Mouse (Mus musculus) ZHBTc4 (cell line): Measurements from ENCODE around the gene Topaz1.

Experiments used
- DNase-seq: peaks from one replicate; pipeline ENCODE4 v3.0.0-alpha.2; 2011; ENCODE audit warnings: low read depth, low spot score

Gene Topaz1

DNA sequence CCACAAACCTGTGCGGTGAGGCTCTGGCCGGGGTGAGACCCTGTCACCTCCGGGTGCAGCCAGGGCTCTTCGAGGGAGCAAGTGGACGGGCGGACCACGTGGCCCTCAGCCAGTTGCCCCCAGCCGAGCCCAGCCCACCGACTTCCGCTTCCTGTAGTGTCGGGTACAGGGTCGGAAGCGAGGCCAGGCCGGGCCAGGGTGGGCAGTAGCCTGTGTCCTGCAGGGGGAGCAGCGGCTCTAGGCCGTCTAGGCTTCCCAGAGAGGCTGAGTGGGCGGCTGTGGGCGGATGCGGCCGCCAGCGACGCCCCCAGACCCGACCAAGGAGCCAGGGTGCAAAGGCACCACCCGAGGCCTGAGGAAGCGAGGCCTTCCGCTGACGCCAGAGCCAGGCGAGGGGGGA lies at the start of gene Topaz1:
TSS of gene Topaz1 (plus strand) at position 287 of the 400 bp plus-strand sequence.
- DNase-seq = peak; percentile 54

DNA sequence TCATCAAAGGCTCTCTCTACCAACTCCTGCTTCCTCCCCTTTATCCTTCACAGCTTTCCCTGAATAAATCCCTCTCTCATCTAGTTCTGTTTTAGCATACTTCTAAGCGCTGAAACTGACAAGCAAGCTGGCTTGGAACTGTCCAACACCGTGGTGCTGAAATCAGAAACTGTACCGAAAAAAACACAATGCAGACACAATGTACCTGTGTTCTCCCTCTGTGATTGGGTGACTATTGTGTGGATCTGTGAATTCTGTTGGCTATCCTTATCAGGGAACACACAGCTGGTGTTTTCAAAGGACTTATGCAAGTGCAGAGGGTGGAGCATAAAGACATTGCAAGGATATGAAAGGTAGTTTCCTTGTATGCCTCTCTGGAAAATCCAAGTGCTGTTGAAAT lies 45.3 kb upstream of the Topaz1 start:
- DNase-seq = peak; percentile 51

DNA sequence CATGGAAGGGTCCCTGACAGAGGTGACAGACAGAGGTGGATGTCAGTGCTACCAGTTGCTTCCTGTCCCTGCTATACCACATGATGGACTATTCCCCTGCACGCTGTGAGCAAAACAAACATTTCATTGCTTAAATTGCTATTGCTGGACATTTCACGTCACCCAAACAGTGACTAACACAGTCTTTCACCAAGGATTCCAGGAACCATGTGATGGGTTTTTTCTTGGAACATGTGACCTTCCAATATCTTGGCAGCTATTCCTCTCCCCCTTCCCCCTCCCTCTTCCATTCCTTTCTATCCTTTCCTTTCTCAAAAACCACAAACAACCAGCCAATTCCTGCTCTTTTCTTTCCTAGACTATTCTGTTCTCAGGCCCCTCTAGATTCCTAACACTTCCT lies 33.3 kb upstream of the Topaz1 start:
- no peak for DNase-seq

DNA sequence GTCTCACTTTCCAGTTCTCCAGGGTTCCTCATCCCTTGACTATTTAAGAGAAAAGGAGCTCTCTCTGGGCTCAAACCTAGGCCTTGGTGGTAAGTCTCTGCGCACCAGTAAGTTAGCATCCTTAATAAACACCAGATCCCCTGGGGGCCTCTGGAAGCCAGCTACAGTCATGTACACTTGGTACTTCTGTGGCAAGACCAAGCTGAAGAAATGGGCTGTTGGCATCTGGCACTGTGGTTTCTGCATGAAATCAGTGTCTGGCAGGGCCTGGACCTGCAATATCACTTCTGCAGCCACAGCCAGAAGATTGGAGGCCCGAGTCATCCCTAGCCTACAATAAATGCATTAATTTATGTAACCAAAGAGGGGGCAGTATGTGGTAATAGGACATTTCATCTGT lies 32.1 kb upstream of the Topaz1 start:
- DNase-seq = no peak

DNA sequence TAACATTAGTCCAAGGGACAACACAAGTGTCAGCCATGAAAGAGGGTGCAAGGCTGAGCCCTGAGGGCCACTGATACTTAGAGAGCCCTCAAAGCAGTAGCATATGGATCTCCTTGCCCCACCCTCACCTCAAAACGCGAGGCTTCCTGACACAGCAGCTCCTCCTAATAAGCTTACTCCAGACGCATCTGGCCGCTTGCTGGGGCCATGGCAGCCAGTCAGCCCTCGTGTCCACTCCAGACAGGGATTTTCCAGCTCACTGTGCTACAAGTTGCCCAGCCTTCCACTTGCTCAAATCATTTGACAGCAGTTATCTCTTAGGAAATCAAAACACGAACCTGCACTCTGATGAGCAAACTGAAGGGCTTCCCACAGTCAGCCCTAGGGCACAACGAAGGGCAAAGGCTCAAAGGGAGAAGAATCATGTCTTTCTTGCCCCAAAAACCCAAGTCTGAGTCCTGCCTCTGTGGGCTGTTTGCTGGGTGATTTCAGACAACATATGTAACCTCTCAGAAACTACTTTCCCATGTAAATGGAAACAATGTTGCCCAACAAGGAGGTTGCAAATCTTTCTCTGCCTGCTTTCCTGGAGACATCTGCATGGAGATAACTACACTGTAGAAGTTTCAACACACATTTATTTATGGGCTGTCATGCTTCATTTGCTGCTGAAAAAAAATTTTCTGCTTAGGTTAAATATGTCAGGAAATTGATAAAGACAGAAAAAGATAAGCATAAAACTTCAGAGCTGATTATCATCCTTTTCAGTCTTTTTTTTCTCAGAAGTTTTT lies 30.8 kb upstream of the Topaz1 start:
- no peak for DNase-seq

DNA sequence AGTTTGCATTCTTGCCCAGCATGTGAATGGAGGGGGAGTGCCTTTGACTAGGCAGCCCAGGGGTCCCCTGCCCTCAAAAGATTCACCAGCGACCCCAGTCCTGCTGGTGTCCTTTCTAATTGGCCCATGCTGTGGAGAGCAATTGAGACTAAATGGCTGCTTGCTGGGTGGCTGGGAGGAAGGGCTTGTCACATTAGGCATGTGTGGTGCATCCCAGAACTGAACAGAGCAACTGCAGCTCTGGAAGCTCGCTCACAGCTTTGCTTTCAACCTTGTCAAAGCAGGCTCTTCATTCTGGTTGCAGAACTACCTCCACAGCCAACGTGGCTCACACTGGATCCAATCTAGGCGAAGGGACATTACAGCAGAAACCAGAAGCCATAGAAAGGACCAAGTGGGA lies 24.9 kb upstream of the Topaz1 start:
- DNase-seq = peak; percentile 35

DNA sequence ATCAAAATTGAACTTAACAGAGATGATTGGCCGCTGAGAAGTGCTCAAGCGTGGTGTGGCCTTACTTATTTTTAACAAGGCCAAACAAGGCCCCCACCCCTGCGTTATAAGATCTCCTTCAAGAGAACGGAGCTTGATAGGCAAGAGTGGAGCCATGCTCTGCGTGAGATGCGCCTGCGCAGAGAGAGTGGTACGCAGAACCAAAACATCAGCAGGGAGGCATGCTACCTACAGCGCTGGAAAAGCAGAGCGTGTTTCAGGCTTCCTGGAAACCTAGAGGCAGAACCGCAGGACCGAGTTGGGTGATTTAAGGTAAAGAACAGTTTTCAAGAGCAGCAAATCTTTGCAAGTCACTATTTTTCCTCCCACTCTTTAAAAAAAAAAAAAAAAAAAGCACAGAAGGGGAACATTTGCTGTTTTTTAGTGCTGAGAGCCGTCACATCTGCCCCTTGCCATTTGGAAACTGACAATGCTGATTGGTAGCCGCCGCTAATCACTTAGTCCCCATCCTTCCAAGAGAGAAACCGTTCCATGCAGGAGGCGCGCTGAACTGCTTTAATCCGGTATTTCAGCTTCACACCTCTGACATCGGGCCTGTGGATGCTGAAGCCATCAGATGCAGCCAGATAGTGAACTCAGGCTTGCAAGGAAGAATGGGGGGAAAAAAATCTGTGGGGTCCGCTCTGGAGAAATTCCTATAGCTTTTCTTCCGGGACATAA lies 21.9 kb upstream of the Topaz1 start:
- peak; percentile 18 for DNase-seq

DNA sequence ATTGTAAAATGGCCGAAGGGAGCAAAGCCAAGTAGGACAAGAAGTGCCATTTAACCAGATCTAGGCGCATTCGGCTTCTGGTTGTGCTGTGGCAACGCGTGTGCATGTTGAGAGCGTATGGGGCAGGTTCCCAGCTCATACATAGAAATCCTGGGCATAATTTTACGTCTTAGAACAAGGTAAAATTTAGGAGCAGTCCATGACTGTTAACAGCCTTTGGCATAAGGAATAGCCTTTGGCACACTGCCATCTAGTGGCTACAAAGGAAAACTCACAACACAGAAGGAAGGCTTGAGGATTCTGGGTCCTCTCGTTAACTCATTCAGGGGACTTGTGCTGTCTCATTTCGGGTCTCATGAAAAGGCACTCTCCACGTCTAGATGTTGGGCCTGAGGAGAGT lies 17.6 kb upstream of the Topaz1 start:
- DNase-seq = peak; percentile 66

DNA sequence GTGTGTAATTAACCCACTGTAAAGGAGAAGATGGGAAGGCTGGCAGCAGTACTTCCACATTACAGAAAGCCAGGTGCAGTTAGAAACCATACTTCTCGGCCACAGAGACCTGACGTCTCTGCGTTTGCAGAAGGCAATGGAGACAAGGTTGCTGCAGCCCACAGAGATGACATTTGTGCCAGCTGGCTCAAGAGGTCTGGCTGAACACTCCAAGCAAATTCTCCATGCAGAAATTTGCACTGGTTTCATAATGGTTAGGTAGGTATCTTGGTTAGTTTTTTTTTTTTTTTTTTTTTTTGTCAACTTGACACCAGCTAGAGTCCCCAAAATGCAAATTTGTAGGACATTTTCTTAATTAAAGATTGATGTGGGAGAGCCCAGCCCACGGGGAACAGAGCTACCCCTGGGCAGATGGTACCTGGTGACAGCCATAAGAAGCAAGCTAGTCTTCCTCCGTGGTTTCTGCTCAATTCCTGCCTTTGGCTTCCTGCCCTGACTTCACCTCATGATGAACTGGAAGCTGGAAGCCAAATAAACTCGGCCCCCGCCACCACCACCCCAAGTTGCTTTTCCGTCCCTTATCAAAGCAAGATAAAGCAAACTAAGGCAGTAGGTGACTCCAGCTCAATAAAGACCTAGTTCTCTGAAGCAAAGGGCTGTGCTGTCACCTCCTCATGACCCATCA lies 14.9 kb upstream of the Topaz1 start:
- no peak for DNase-seq

DNA sequence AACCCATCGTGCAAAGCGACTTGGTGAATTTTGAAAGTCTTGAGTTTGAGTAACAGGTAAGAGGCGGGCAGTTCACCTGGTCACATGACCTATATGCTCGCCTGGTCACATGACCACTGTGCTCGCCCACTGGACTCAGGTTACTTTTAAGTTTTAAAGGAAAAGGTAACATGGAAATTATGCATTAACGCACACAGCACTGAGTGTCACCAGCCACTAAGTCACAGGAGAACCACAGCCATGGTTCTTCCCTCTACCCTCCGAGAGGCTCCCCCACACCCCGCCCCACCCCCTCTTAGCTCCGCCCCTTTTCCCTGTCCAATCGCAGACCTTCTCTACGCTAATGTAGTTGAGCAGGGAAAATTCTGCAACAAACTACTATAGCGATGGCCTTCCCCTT lies 13.9 kb upstream of the Topaz1 start:
- peak; percentile 17 for DNase-seq

DNA sequence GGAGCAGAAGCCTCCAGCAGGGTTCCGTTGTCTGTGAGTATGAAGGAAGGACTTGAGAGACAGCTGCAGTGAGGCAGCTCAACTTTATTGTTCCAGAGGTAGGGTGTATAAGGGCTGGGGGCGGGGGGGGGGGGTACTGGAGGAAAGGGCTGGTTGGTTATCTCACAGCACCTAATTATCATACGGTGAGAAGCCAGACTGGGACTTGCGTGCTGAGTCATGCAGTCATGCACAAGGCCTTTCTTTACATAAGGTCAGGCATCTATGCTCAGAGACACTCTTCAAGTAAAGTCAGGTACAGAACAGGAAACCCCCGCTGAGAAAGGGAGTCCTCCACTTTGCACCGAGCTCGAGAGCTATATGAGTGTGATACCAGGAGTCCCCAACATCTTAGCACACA lies 12.2 kb upstream of the Topaz1 start:
- DNase-seq = no peak

DNA sequence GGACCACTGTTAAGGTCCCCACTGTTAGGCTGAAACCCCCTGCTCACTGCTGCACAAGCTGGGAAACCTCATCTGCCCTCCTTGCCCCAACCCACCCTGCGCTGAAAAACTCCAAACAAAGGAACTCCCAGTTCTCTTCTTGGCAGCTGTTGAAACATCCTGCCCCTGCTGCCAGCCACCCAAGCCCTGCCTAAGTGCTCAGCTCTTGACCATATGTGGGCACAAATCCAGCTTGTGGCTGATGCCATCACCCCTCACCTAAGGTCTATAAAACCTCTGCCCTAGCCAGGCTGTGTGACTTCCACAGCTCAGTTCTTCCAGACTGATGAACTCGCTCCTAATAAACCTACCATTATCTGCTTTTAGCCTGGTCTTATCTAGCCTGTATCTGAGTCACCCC lies 11.1 kb upstream of the Topaz1 start:
- no peak for DNase-seq

DNA sequence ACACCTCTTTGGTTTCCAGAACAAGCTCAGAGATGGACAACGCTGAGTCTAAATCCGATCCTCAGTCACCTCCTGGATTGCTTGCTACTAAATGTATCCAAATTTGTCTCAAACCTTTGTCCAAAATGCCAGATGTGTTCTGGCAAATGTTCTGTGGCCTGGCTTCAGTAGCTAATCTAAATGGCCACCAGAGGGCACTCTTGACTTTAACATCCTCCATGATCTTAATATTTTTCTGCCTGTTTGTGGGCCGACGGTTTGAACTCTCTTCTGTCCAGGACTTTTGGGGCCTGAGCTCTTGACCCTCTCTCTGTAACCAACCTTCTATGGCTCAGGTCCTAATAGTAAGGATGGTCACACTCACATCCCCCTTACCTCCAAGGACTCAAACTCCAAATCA lies 10.4 kb upstream of the Topaz1 start:
- peak; percentile 73 for DNase-seq

DNA sequence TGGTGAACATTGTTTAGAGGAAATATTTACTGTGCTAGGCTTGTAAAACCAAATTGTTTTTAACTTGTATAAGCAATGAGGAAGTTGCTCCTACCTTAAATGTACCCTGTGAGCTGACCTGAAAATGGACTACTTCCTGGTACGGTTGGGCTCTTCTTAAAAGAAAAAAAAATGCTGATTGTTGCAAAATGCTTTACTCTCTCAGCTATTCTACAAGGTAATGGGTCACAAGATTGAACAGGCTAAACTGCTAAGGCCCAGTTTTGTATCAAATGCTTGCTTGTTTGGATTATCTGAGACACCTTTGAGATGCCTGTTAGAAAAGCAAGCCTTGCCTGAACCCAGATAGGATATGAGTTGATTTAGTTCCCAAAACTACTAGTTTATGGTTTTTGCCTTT lies 1.3 kb upstream of the Topaz1 start:
- DNase-seq = no peak

DNA sequence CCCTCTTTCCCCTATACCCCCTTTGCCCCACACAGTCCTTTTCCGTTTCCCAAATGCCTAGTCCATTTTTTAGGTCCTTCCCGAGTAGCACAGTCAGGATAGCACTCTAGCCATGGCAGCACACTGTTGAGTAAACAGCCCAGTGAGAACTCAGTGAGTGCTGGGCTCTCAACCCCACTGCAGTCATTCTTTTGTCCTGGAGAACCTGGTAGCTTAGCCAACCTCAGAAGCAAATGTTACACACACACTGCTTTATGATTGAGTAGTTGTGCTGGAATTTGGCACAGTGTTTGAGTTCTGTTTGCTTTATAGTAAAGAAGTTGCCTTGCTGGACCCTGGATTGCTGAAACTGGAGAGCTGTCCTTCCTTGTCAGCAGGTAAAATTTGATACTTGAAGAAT lies 10.5 kb downstream of the Topaz1 start:
- no peak for DNase-seq

DNA sequence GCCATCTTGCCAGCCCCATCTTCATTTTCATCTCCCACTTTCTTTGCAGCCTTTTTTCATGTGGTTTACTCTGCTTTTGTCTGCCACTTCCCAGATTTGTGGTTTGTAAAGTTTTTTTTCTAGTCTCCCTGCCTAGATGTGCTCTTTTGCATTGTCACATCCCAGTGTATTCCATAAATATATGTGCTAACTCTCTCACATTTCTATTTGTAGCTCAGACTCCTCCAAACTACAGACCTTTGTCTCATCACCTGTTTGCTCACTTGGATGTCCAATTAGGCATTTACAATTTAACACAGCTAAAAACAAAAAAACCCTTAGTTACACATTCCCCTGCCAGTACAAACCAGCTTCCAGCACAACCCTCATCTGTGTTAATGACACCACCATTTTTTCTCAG lies 13.0 kb downstream of the Topaz1 start:
- DNase-seq = no peak

DNA sequence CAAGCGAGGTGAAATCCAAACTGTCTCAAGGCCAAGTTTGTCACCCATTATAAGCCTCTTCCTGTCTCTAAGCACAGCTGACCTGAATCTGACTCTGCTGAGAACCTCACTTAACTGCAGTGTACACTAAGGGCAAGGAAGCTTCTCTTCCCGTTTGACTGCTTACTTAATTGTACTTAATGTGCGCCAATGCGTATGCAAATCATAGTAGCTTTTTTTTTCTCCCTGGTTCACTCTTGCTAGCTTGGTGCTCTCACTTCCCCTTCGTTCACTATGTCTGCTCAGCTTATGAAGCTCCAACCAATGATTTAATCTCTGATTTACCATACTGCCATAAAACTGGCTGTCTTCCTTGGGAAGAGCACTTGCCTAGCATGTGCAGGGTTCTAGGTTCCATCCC lies 38.1 kb downstream of the Topaz1 start:
- DNase-seq = no peak

DNA sequence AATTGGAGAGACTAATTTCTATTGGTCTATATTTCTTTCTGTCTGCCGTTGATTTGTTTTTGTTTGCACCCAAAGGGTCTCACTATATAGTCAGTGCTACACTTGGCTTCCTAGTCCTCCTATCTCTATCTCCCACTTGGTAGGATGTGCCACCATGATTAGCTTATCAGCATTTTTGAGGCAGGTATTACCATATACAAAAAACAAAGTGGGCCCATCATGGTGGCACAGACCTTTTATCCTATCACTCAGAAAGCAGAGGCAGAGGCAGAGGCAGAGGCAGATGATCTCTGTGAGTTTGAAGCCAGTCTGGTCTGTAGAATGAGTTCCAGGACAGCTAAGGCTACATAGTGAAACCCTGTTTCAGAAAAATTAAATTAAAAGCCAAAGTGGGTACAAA lies 39.4 kb downstream of the Topaz1 start:
- DNase-seq = no peak

DNA sequence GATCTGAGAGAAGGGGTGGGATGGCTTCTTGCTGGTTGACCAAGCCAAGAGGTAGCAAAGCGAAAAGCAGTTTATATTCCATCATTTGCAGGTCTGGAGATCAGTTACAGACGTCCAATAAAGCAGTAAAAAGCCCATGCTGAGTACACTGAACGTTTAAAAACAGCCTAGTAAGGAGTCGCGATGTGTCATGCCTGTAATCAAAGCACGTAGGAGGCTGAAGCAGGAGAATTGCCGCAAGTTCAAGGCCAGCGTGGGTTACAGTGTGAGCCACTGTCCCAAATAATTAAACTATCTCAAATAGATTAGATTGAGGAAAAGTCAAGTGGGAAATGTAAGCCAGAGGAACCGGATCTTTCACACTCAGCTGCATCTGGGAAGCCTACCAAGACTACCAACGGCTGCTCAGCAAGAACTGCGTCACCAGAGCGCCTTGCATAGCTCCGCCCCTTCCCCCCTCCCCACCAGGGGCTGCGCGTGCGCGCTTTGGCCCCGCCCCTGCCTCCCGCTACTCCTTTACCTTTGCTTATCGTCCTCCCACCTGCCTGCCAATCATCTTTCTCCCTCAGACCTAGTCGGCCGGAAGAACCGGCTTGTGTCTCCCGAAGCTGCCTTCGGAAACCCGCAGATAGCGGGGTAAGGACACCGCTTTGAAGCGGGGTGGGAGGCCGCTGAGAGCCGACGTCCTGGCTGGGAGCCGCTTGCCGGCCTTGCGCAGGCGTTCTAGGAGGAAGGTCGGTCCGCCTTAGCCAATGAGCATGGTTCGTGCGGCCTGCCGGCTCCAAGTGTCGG lies 58.1 kb downstream of the Topaz1 start, which contains the start of gene Tcaim:
TSS of gene Tcaim (plus strand) at position 487 of the 792 bp plus-strand sequence.
- DNase-seq = peak; percentile 95

DNA sequence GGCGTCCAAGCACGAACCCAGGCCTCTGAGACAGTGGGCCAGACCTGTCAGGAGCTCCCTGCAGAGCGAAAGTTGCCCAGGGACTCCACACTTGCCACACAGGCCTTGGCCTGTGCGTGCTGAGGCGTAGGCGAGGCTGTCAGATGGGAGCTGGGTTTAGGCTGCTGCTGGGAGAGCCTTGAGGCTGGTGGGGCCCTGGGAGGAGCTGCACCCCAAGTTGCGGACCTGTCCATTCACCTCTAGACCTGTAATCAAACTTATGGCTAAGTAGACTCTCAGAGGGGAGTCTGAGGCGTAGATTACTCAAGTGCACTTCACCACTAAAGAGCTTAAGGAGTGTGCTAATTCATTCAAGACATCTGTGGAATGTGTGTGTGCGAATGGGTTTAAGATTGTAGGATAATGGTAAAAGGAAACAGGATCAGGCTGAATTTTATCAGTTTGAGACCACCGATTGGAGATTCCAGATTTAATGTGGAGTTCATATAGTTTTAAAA lies 58.7 kb downstream of the Topaz1 start:
- no peak for DNase-seq

DNA sequence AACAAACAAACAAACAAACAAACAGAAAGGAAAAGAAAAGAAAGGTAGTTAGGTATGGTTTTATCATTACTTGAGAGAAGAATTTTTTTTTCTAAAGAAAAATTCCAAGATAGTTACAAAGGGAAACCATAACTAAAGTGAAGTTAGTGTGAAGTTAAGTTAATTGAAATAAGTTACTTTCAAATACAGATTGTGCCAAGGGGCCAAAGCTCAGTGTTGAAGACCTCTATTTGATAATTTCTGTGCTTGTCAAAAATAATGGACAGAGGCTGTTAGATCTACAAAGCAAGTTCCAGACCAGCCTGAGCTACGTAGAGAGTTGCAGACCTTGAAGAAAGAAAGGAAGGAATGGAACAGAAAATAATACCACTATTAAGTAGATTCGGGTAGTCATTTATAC lies 60.0 kb downstream of the Topaz1 start:
- DNase-seq = no peak

DNA sequence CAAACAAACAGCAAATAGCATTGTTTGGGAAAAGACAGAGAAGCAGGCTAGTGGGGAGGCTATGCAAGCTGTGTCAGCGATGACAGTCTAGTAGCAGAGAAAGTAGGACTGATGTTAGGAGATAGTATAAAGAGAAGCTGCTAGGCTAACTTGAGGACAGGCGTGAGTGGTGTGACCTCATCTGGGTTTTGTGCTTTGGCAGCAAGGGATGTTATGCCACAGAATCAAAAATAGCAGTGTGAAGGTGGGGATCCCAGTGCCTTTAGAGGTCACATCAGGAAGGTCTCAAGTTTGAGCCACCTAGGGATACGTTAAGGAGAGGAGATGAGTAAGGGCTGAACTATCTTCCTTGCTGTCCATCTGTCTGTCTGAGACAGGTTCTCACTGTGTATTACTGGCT lies 63.1 kb downstream of the Topaz1 start:
- DNase-seq = no peak
